Mouse (Mus musculus): Measurements from ENCODE around the gene Rab3b. TPM values are rescaled to one million over a fixed set of nuclear protein-coding genes. Genes with fewer than 3 reads are reported as not detected.

Rab3b gene
- total and polyA plus RNA-seq, 3 experiments, result 0.11 TPM; not detected in 2

DNA sequence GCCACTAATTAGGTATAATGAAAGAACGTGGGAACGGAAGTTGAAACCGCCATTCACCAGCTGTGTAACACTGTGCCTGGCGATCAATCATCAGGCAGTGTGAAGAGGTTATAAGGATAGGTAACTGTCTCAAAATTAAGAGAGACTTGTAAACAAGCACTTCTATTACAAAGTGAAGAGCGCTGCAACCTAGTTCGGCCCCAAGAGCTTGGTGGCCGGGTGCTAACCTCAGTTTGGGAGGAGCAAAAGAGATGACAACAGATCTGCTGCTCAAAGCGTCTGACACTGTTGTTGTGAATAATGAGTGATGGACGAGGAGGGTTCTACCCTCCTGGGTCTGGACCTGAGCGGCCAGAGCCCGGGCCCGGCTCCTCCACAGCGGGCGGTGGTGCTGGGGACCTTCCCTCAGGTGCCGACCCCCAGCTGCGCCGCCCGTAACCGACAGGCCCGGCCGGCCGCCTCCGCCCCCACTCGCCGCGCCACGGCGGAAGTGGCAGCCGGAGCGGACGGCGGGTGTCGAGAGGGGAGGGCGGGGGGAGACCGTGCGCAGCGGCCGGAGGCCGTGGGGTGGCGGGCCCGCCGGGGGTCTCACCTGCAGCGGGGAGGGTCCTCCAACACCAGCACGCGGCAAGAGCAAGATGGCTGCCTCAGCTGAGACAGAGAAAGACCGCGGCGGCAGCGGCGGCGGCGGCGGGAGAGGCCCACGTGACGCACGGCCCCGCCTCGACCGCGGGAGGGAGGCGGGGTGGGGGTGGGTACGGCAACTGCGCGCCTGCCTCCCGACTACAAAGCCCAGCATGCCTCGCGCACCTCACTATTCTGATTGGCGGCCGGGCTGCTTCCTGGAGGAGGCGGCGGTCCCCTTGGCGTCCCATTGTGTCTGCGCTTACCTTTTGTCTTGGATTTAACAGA lies 45.7 kb upstream of the Rab3b start, which contains the start of gene Btf3l4:
Gene Btf3l4 (minus strand): TSS at position 699 of the 912 bp plus-strand sequence.
- peak within 1 kb of the TSS; percentile 79 to 88 for H3K4me3 ChIP-seq (ENCODE audit: control insufficient read depth in 1 of 2, insufficient read depth in 1 of 2, low read depth in 2 of 2, low read length in 2 of 2)
- H3K4me1 ChIP-seq (ENCODE audit: control insufficient read depth in 1 of 2, insufficient read depth in 2 of 2, low read length in 2 of 2), result peaks cover 5 to 9% of the 10 kb centered on the region in 2 experiments
- TF ChIP-seq KAT2A (conservative IDR thresholded peaks at IDR 0.05; ENCODE audit: low read depth, low read length), result peak; percentile 64; the same call in 1 of the 2 replicates
- peak; percentile 73 for TF ChIP-seq ETS1 (IDR thresholded peaks at IDR 0.05; ENCODE audit: low read depth, low read length)
- peak; percentile 90 for TF ChIP-seq HCFC1 (IDR thresholded peaks at IDR 0.05; ENCODE audit: low read depth, low read length)
- no peak for TF ChIP-seq MYC (IDR thresholded peaks at IDR 0.05; ENCODE audit: low read depth, low read length)
- TF ChIP-seq BHLHE40 (IDR thresholded peaks at IDR 0.05; ENCODE audit: borderline replicate concordance, low read depth, low read length), result no peak
- peak; percentile 88 for TF ChIP-seq MAZ (IDR thresholded peaks at IDR 0.05; ENCODE audit: low read depth, low read length)
- TF ChIP-seq NELFE (IDR thresholded peaks at IDR 0.05; ENCODE audit: low read depth, low read length), result peak; percentile 52; the same call in 1 of the 2 replicates
- TF ChIP-seq USF1 (IDR thresholded peaks at IDR 0.05; ENCODE audit: low read depth, low read length), result peak; percentile 97
- peak; percentile 81 for TF ChIP-seq SIN3A (IDR thresholded peaks at IDR 0.05; ENCODE audit: low read length)
- no peak for TF ChIP-seq TCF12 (IDR thresholded peaks at IDR 0.05; ENCODE audit: low read depth, low read length)
- TF ChIP-seq RCOR1 (IDR thresholded peaks at IDR 0.05; ENCODE audit: low read depth, low read length), result no peak
- peak; percentile 67; the same call in 1 of the 2 replicates for TF ChIP-seq CHD1 (IDR thresholded peaks at IDR 0.05; ENCODE audit: low read depth, low read length)
- peak in 1 of 2 experiments; percentile 81; a peak in 3 of 4 replicates for TF ChIP-seq POLR2A (IDR thresholded peaks at IDR 0.05; ENCODE audit: control insufficient read depth in 1 of 2, insufficient read depth in 1 of 2, low read depth in 1 of 2, low read length in 2 of 2, poor library complexity in 1 of 2)
- TF ChIP-seq TBP (IDR thresholded peaks at IDR 0.05; ENCODE audit: low read depth, low read length), result peak; percentile 48; the same call in 1 of the 2 replicates
- TF ChIP-seq MAX (IDR thresholded peaks at IDR 0.05; ENCODE audit: low read length), result peak; percentile 65
- TF ChIP-seq MXI1 (IDR thresholded peaks at IDR 0.05; ENCODE audit: low read depth, low read length), result no peak; the same call in 1 of the 2 replicates
- no peak for TF ChIP-seq MYB (IDR thresholded peaks at IDR 0.05; ENCODE audit: low read depth, low read length)
- 0 out of 4 replicates have a peak, but pooled peaks of 1 of the 2 experiments have one; percentile 7 for TF ChIP-seq EP300 (IDR thresholded peaks at IDR 0.05; ENCODE audit: low read depth in 1 of 2, low read length in 2 of 2)
- peak; percentile 48; the same call in 1 of the 2 replicates for TF ChIP-seq NRF1 (IDR thresholded peaks at IDR 0.05; ENCODE audit: insufficient read depth, low read depth, low read length, poor library complexity, severe bottlenecking)
- TF ChIP-seq ZNF384 (IDR thresholded peaks at IDR 0.05; ENCODE audit: low read depth, low read length), result 0 out of 2 replicates have a peak, but pooled peaks have one; percentile 29
- peak; percentile 89 for TF ChIP-seq ELF1 (IDR thresholded peaks at IDR 0.05; ENCODE audit: low read depth, low read length)
- peak in 1 of 2 experiments; percentile 80; a peak in 2 of 4 replicates for TF ChIP-seq USF2 (IDR thresholded peaks at IDR 0.05; ENCODE audit: borderline replicate concordance in 1 of 2, insufficient read depth in 1 of 2, low read depth in 1 of 2, low read length in 2 of 2)
- no peaks in the 10 kb centered on the region for H3K9me3 ChIP-seq (replicated peaks; ENCODE audit: insufficient read depth, low read length)
- H3K9ac ChIP-seq (ENCODE audit: control insufficient read depth, low read depth, low read length, poor library complexity, severe bottlenecking), result peak within 1 kb of the TSS; percentile 93
- peak within 1 kb of the TSS; percentile 96 for H3K27ac ChIP-seq (ENCODE audit: control insufficient read depth, low read depth, low read length)
- H3K27me3 ChIP-seq (ENCODE audit: control insufficient read depth in 1 of 2, insufficient read depth in 2 of 2, low read length in 2 of 2), result no peaks in the 10 kb centered on the region
- peaks cover 0 to 24% of the 10 kb centered on the region in 2 experiments; a peak in 2 of 4 replicates for H3K36me3 ChIP-seq (ENCODE audit: control insufficient read depth in 1 of 2, insufficient read depth in 2 of 2, low read length in 2 of 2)
- H3K79me2 ChIP-seq (ENCODE audit: control insufficient read depth, insufficient read depth, low read length, poor library complexity), result peaks cover 33% of the 10 kb centered on the region
- peak; percentile 95 for DNase-seq (ENCODE audit: low read depth, low spot score)

Measured in MEL (cell line).